Mouse (Mus musculus) C2C12 (cell line): Measurements from ENCODE around the gene Kifc5b. TPM values are rescaled to one million over a fixed set of nuclear protein-coding genes. Genes with fewer than 3 reads are reported as not detected.
A peak's percentile ranks its signal among the peaks of the same experiment; 100 is the strongest.

Experiments
- H3K27me3 ChIP-seq: one replicate; pipeline ENCODE4 v1.6.1; 2011; ENCODE audit not compliant: control insufficient read depth, insufficient read depth, insufficient read length
- H3K36me3 ChIP-seq: one replicate; pipeline ENCODE4 v1.6.1; 2011; ENCODE audit not compliant: control insufficient read depth, insufficient read depth
- H3K4me3 ChIP-seq: one replicate; pipeline ENCODE4 v1.5.1; 2011; ENCODE audit warnings: mild to moderate bottlenecking, control low read depth; ENCODE audit not compliant: poor library complexity, insufficient read depth, severe bottlenecking
- H3K79me2 ChIP-seq: one replicate; pipeline ENCODE4 v1.6.1; 2011; ENCODE audit not compliant: control insufficient read depth, insufficient read depth
- H3K79me3 ChIP-seq: one replicate; pipeline ENCODE4 v1.6.1; 2011; ENCODE audit warnings: low read depth, control low read depth
- H3ac ChIP-seq: one replicate; pipeline ENCODE3; 2011; ENCODE audit warnings: low read depth; ENCODE audit not compliant: control insufficient read depth, insufficient read length
- CEBPB ChIP-seq: IDR thresholded peaks from one replicate; pipeline ENCODE4 v1.6.1; 2011; ENCODE audit warnings: low read depth, mild to moderate bottlenecking, control low read depth, moderate library complexity
- CTCF ChIP-seq: IDR thresholded peaks from one replicate; pipeline ENCODE4 v1.5.1; 2011; ENCODE audit not compliant: control insufficient read depth, insufficient read depth, insufficient read length
- FOSL1 ChIP-seq: IDR thresholded peaks from one replicate; pipeline ENCODE4 v1.8.0; 2011; ENCODE audit warnings: mild to moderate bottlenecking, low read length; ENCODE audit not compliant: poor library complexity, insufficient read depth, severe bottlenecking
- MAX ChIP-seq: IDR thresholded peaks from one replicate; pipeline ENCODE4 v1.6.1; 2011; ENCODE audit warnings: mild to moderate bottlenecking, control low read depth
- MYOD1 ChIP-seq: IDR thresholded peaks from one replicate; pipeline ENCODE4 v1.6.1; 2011; ENCODE audit warnings: low read depth; ENCODE audit not compliant: control insufficient read depth, insufficient read length
- MYOG ChIP-seq: IDR thresholded peaks from one replicate; pipeline ENCODE4 v1.6.1; 2011; ENCODE audit not compliant: control insufficient read depth, insufficient read length; ENCODE audit errors: extremely low read depth
- USF1 ChIP-seq: IDR thresholded peaks from one replicate; pipeline ENCODE4 v1.6.1; 2011; ENCODE audit warnings: low read depth, mild to moderate bottlenecking, control low read depth, moderate library complexity
- polyA plus RNA-seq: library from polyadenylated mRNA; unstranded; fragments of >200 nt; fragmentation: generic; extraction: Trizol; gene quantifications from one replicate; pipeline ENCODE4 v1.2.1, GENCODE M21; 2012; ENCODE audit warnings: missing spikeins

Gene Kifc5b
- polyA plus RNA-seq, 1 experiment: 30.9 TPM

- Histone ChIP-seq H3K79me3 (no peaks in the 10 kb centered on the region), H3K79me2 (no peaks in the 10 kb centered on the region), H3K36me3 (no peaks in the 10 kb centered on the region), H3K4me3 (peak overlapping the region; percentile 34), H3ac (peak overlapping the region; percentile 66), H3K27me3 (no peaks in the 10 kb centered on the region)
- TF ChIP-seq MYOG (no peak), USF1 (no peak), CEBPB (no peak), MYOD1 (no peak), MAX (no peak), CTCF (no peak), FOSL1 (no peak)
These were observed 31.6 kb downstream of the Kifc5b start for GRCm38 (mm10) chr17:26948316-26949050.

- Histone ChIP-seq H3K27me3 (no peaks in the 10 kb centered on the region), H3ac (no peak overlapping the region), H3K4me3 (no peak overlapping the region), H3K79me3 (no peaks in the 10 kb centered on the region), H3K79me2 (no peaks in the 10 kb centered on the region), H3K36me3 (no peaks in the 10 kb centered on the region)
- no peak for TF ChIP-seq CTCF
- TF ChIP-seq MYOD1: no peak
- no peak for TF ChIP-seq FOSL1
- TF ChIP-seq CEBPB: no peak
- TF ChIP-seq MAX: no peak
- no peak for TF ChIP-seq MYOG
- no peak for TF ChIP-seq USF1
These were observed 32.2 kb downstream of the Kifc5b start for GRCm38 (mm10) chr17:26949051-26949577.

GRCm38 (mm10) chr17:26949866-26950265, 33.0 kb downstream of the Kifc5b start:
- no peaks in the 10 kb centered on the region for H3K79me3 ChIP-seq
- no peaks in the 10 kb centered on the region for H3K27me3 ChIP-seq
- TF ChIP-seq MAX (no peak), MYOG (no peak), USF1 (no peak), CEBPB (no peak), CTCF (no peak), MYOD1 (no peak), FOSL1 (no peak)
- no peak overlapping the region for H3ac ChIP-seq
- no peak overlapping the region for H3K4me3 ChIP-seq
- no peaks in the 10 kb centered on the region for H3K36me3 ChIP-seq
- no peaks in the 10 kb centered on the region for H3K79me2 ChIP-seq

- H3ac ChIP-seq: no peak overlapping the region
- H3K27me3 ChIP-seq: no peaks in the 10 kb centered on the region
- no peaks in the 10 kb centered on the region for H3K79me3 ChIP-seq
- no peak overlapping the region for H3K4me3 ChIP-seq
- no peaks in the 10 kb centered on the region for H3K79me2 ChIP-seq
- TF ChIP-seq USF1: no peak
- TF ChIP-seq MYOD1: no peak
- TF ChIP-seq CTCF: no peak
- TF ChIP-seq MAX: no peak
- no peak for TF ChIP-seq CEBPB
- TF ChIP-seq MYOG: no peak
- TF ChIP-seq FOSL1: no peak
- H3K36me3 ChIP-seq: no peaks in the 10 kb centered on the region
These were observed 33.8 kb downstream of the Kifc5b start for GRCm38 (mm10) chr17:26950560-26951288.

GRCm38 (mm10) chr17:26951406-26951805, 34.5 kb downstream of the Kifc5b start:
- no peak overlapping the region for H3ac ChIP-seq
- no peaks in the 10 kb centered on the region for H3K27me3 ChIP-seq
- no peaks in the 10 kb centered on the region for H3K36me3 ChIP-seq
- no peaks in the 10 kb centered on the region for H3K79me3 ChIP-seq
- H3K4me3 ChIP-seq: no peak overlapping the region
- TF ChIP-seq CEBPB: no peak
- no peak for TF ChIP-seq USF1
- no peaks in the 10 kb centered on the region for H3K79me2 ChIP-seq
